Mouse (Mus musculus): ENCODE data around the gene Rlim. TPM values are rescaled to one million over a fixed set of nuclear protein-coding genes. Genes with fewer than 3 reads are reported as not detected.

Gene Rlim
- polyA plus RNA-seq, 1 experiment from 2014 or later = 27.3 TPM

- Histone ChIP-seq H3K4me1 (replicated peaks) (peaks cover 4% of the 10 kb centered on the region), H3K9me3 (no peaks in the 10 kb centered on the region), H3K4me2 (peak overlapping the region; percentile 67), H3K9ac (peak overlapping the region; percentile 88), H3K27me3 (peaks cover 29% of the 10 kb centered on the region), H3K36me3 (0 out of 2 replicates have a peak, but pooled peaks cover 6% of the 10 kb centered on the region), H3K4me3 (peak overlapping the region; percentile 69), H3K27ac (replicated peaks) (peak overlapping the region; percentile 94)
- 19% methylated on average over 48 of the region's 51 CpGs for WGBS
- ATAC-seq (ENCODE audit: low read depth) = peak; percentile 63
Measured at GRCm38 (mm10) chrX:103980590-103981168, 405 bp downstream of the Rlim start.

GRCm38 (mm10) chrX:103980036-103980435, 1.0 kb downstream of the Rlim start:
- H3K9ac ChIP-seq = peak overlapping the region; percentile 88
- peaks cover 23% of the 10 kb centered on the region for H3K27me3 ChIP-seq
- 0 out of 2 replicates have a peak overlapping the region, but pooled peaks have one; percentile 94 for H3K27ac ChIP-seq (replicated peaks)
- H3K4me2 ChIP-seq = peak overlapping the region; percentile 67
- no peak for ATAC-seq (ENCODE audit: low read depth)
- H3K36me3 ChIP-seq = 0 out of 2 replicates have a peak, but pooled peaks cover 6% of the 10 kb centered on the region
- WGBS = 28% methylated on average over 12 of the region's 12 CpGs
- H3K4me1 ChIP-seq (replicated peaks) = peaks cover 4% of the 10 kb centered on the region
- H3K4me3 ChIP-seq = peak overlapping the region; percentile 69
- H3K9me3 ChIP-seq = no peaks in the 10 kb centered on the region

- no peak overlapping the region for H3K27ac ChIP-seq (replicated peaks)
- H3K36me3 ChIP-seq = no peaks in the 10 kb centered on the region
- ATAC-seq (ENCODE audit: low read depth) = no peak
- no peak overlapping the region for H3K4me3 ChIP-seq
- no peak overlapping the region for H3K9ac ChIP-seq
- H3K9me3 ChIP-seq = no peaks in the 10 kb centered on the region
- peaks cover 65% of the 10 kb centered on the region for H3K27me3 ChIP-seq
- no peak overlapping the region for H3K4me2 ChIP-seq
- H3K4me1 ChIP-seq (replicated peaks) = no peaks in the 10 kb centered on the region
- WGBS = 88% methylated on average over 3 of the region's 3 CpGs
Measured at GRCm38 (mm10) chrX:103939701-103940100, 41.4 kb downstream of the Rlim start.

GRCm38 (mm10) chrX:103937333-103937732, 43.8 kb downstream of the Rlim start:
- Histone ChIP-seq H3K4me2 (no peak overlapping the region), H3K9me3 (no peaks in the 10 kb centered on the region), H3K4me1 (replicated peaks) (no peaks in the 10 kb centered on the region), H3K27ac (replicated peaks) (no peak overlapping the region), H3K4me3 (no peak overlapping the region), H3K27me3 (peaks cover 66% of the 10 kb centered on the region), H3K36me3 (no peaks in the 10 kb centered on the region), H3K9ac (no peak overlapping the region)
- 30% methylated on average over 3 of the region's 3 CpGs for WGBS
- ATAC-seq (ENCODE audit: low read depth) = no peak

- Histone ChIP-seq H3K9me3 (no peaks in the 10 kb centered on the region), H3K27ac (replicated peaks) (no peak overlapping the region), H3K9ac (no peak overlapping the region), H3K4me3 (no peak overlapping the region), H3K36me3 (no peaks in the 10 kb centered on the region), H3K4me1 (replicated peaks) (no peaks in the 10 kb centered on the region), H3K27me3 (peaks cover 61% of the 10 kb centered on the region), H3K4me2 (no peak overlapping the region)
- WGBS = 47% methylated on average over 2 of the region's 2 CpGs
- no peak for ATAC-seq (ENCODE audit: low read depth)
Measured at GRCm38 (mm10) chrX:103922436-103922835, 58.6 kb downstream of the Rlim start.

GRCm38 (mm10) chrX:103918954-103919353, 62.1 kb downstream of the Rlim start:
- Histone ChIP-seq H3K27me3 (peaks cover 73% of the 10 kb centered on the region), H3K4me1 (replicated peaks) (no peaks in the 10 kb centered on the region), H3K9me3 (no peaks in the 10 kb centered on the region), H3K9ac (no peak overlapping the region), H3K4me2 (no peak overlapping the region), H3K36me3 (no peaks in the 10 kb centered on the region), H3K27ac (replicated peaks) (no peak overlapping the region), H3K4me3 (no peak overlapping the region)
- WGBS = 53% methylated on average over 5 of the region's 5 CpGs
- no peak for ATAC-seq (ENCODE audit: low read depth)

- Histone ChIP-seq H3K4me3 (no peak overlapping the region), H3K9me3 (no peaks in the 10 kb centered on the region), H3K9ac (no peak overlapping the region), H3K27me3 (peaks cover 69% of the 10 kb centered on the region), H3K36me3 (no peaks in the 10 kb centered on the region), H3K27ac (replicated peaks) (no peak overlapping the region), H3K4me2 (no peak overlapping the region), H3K4me1 (replicated peaks) (no peaks in the 10 kb centered on the region)
- no peak for ATAC-seq (ENCODE audit: low read depth)
- 12% methylated on average over 3 of the region's 3 CpGs for WGBS
Measured at GRCm38 (mm10) chrX:103914790-103915189, 66.3 kb downstream of the Rlim start.

Other genes starting within 250 kb of the Rlim start
- gene Slc16a2, start 159.3 kb downstream of the Rlim start, polyA plus RNA-seq (2015; fragmentation: Nextera tagmentation; extraction: Ambion mirVana) = 19.5 and 22.3 TPM in 2 replicates
- 9.3 and 10.4 TPM in 2 replicates for gene Nexmif, start 219.9 kb upstream of the Rlim start, polyA plus RNA-seq (2015; fragmentation: Nextera tagmentation; extraction: Ambion mirVana)